In genomic region chr4:130121560-130121959, GRCm38 (mm10) we compare ENCODE assay signal across 29 mouse cellular contexts. TPM values are rescaled to one million over a fixed set of nuclear protein-coding genes. Genes with fewer than 3 reads are reported as not detected.
DNase-seq lines count a peak whose midpoint lies in the region; ATAC-seq and TF ChIP-seq lines count a peak whose summit lies in the region.
"Had no signal": no experiment of that assay in that cellular context is flagged by ENCODE, and none has a peak within 500 bp of the region (broad histone marks: within the 10 kb centered on the region; RNA-seq: fewer than 3 reads in every experiment).

No protein-coding gene starts in this region.

- no peak for DNase-seq in kidney, adult 11 months
- peak; percentile 25 for DNase-seq in kidney, postnatal 0 days (ENCODE audit: low spot score)
- DNase-seq in kidney, postnatal 36 days = no peak
- DNase-seq in lung, postnatal 0 days (ENCODE audit: low spot score) = peak; percentile 90
- DNase-seq in lung, postnatal 14 days = no peak
- peak; percentile 71 for DNase-seq in lung, postnatal 36 days
- no peak for DNase-seq in lung, adult 2 months
- DNase-seq: adrenal gland, adult 2 months; adrenal gland, postnatal 10 days; adrenal gland, postnatal 25 days; B cell, adult 2 months; cerebellum, adult 11 months; cerebellum, adult 18-20 months; cerebellum, adult 8-10 months; cerebellum, adult 9-11 months; cerebellum, postnatal 14 days; cerebellum, postnatal 36 days; embryo, embryonic 11 days had no signal

- H3K36me3 ChIP-seq in kidney, embryonic 14.5 days (ENCODE audit: control insufficient read depth, insufficient read depth, low read length) = peaks cover 48% of the 10 kb centered on the region
- peaks cover 41% of the 10 kb centered on the region for H3K36me3 ChIP-seq in kidney, postnatal 0 days (ENCODE audit: insufficient read depth, low read length)
- H3K36me3 ChIP-seq in lung, postnatal 0 days (ENCODE audit: insufficient read depth, low read length) = peaks cover 19% of the 10 kb centered on the region; the same call in 1 of the 2 replicates

- no peak overlapping the region for H3K4me2 ChIP-seq in kidney, embryonic 14.5 days (replicated peaks; ENCODE audit: low read depth, low read length)
- H3K4me2 ChIP-seq in kidney, postnatal 0 days (ENCODE audit: low read length) = no peak overlapping the region
- no peak overlapping the region for H3K4me2 ChIP-seq in lung, postnatal 0 days (replicated peaks; ENCODE audit: low read depth, low read length)
- H3K4me2 ChIP-seq: embryonic facial prominence, embryonic 13.5 days; embryonic facial prominence, embryonic 15.5 days; forebrain, embryonic 12.5 days had no signal

- no peaks in the 10 kb centered on the region; the same call in 1 of the 2 replicates for H3K4me1 ChIP-seq in kidney, embryonic 14.5 days (ENCODE audit: control insufficient read depth, insufficient read depth, low read length)
- no peaks in the 10 kb centered on the region for H3K4me1 ChIP-seq in kidney, postnatal 0 days (replicated peaks; ENCODE audit: insufficient read depth, low read length)
- H3K4me1 ChIP-seq in lung, postnatal 0 days (ENCODE audit: insufficient read depth, low read depth, low read length) = peaks cover 7% of the 10 kb centered on the region; the same call in 1 of the 2 replicates
- H3K4me1 ChIP-seq in lung, adult 2 months (ENCODE audit: control insufficient read depth, insufficient read depth, low read length) = peaks cover 10% of the 10 kb centered on the region
- H3K4me1 ChIP-seq: forebrain, embryonic 12.5 days had no signal

- no peaks in the 10 kb centered on the region for H3K27me3 ChIP-seq in kidney, embryonic 14.5 days (ENCODE audit: control insufficient read depth, insufficient read depth, low read length)
- H3K27me3 ChIP-seq in kidney, postnatal 0 days (ENCODE audit: insufficient read depth, low read length) = no peaks in the 10 kb centered on the region
- H3K27me3 ChIP-seq in lung, postnatal 0 days (replicated peaks; ENCODE audit: insufficient read depth, low read length) = no peaks in the 10 kb centered on the region
- H3K27me3 ChIP-seq: CH12.LX; embryonic facial prominence, embryonic 13.5 days; embryonic facial prominence, embryonic 15.5 days; forebrain, embryonic 12.5 days; Patski had no signal

- TF ChIP-seq POLR2A in lung, adult 2 months (IDR thresholded peaks at IDR 0.05; ENCODE audit: borderline replicate concordance, extremely low read depth, low read depth, low read length) = no peak

- no peak overlapping the region for H3K27ac ChIP-seq in kidney, embryonic 14.5 days (ENCODE audit: low read depth, low read length)
- H3K27ac ChIP-seq in kidney, postnatal 0 days = no peak overlapping the region
- peak overlapping the region; percentile 91 for H3K27ac ChIP-seq in lung, postnatal 0 days (ENCODE audit: low read length)
- H3K27ac ChIP-seq: embryonic facial prominence, embryonic 13.5 days; forebrain, embryonic 10.5 days; forebrain, embryonic 12.5 days had no signal

- peak; percentile 100 for TF ChIP-seq EP300 in lung, postnatal 0 days (IDR thresholded peaks at IDR 0.05)

- no peak overlapping the region for H3K9ac ChIP-seq in kidney, embryonic 14.5 days (ENCODE audit: low read depth, low read length)
- no peak overlapping the region for H3K9ac ChIP-seq in kidney, postnatal 0 days (ENCODE audit: low read depth, low read length)
- no peak overlapping the region for H3K9ac ChIP-seq in lung, postnatal 0 days (replicated peaks; ENCODE audit: low read depth)
- H3K9ac ChIP-seq: embryonic facial prominence, embryonic 15.5 days; forebrain, embryonic 12.5 days had no signal

- TF ChIP-seq CTCF in kidney, postnatal 0 days (IDR thresholded peaks at IDR 0.05; ENCODE audit: low read depth) = no peak
- no peak for TF ChIP-seq CTCF in lung, postnatal 0 days (IDR thresholded peaks at IDR 0.05)
- no peak for TF ChIP-seq CTCF in lung, adult 2 months (IDR thresholded peaks at IDR 0.05; ENCODE audit: insufficient read depth, low read length)

- H3K4me3 ChIP-seq in kidney, embryonic 14.5 days (ENCODE audit: low read length) = no peak overlapping the region
- no peak overlapping the region for H3K4me3 ChIP-seq in kidney, postnatal 0 days (replicated peaks; ENCODE audit: low read depth, low read length)
- no peak overlapping the region for H3K4me3 ChIP-seq in lung, postnatal 0 days (ENCODE audit: low read depth, low read length)
- no peak overlapping the region for H3K4me3 ChIP-seq in lung, adult 2 months (replicated peaks; ENCODE audit: extremely low read depth, low read depth, low read length)
- H3K4me3 ChIP-seq: embryonic facial prominence, embryonic 13.5 days; embryonic facial prominence, embryonic 15.5 days; erythroblast, embryonic 14.5 days; forebrain, embryonic 10.5 days; forebrain, embryonic 12.5 days had no signal

- 60% methylated on average over 8 of the region's 8 CpGs for WGBS in kidney, embryonic 14.5 days
- 55% methylated on average over 8 of the region's 8 CpGs for WGBS in kidney, postnatal 0 days
- WGBS in lung, postnatal 0 days = 67% methylated on average over 8 of the region's 8 CpGs
- 77% methylated on average over 8 of the region's 8 CpGs for WGBS in lung, adult 2 months

- ATAC-seq in kidney, embryonic 14.5 days (ENCODE audit: low FRiP score, low TSS enrichment) = peak; percentile 46; the same call in 1 of the 2 replicates
- no peak for ATAC-seq in kidney, postnatal 0 days (replicated peaks; ENCODE audit: low FRiP score, low read depth)
- ATAC-seq in lung, postnatal 0 days = peak; percentile 67
- ATAC-seq: CD4-positive, CD25-positive, alpha-beta regulatory T cell, adult 4 months; forebrain, embryonic 14.5 days; Patski had no signal

- H3K9me3 ChIP-seq in kidney, embryonic 14.5 days (ENCODE audit: control insufficient read depth, low read length) = no peaks in the 10 kb centered on the region
- H3K9me3 ChIP-seq in kidney, postnatal 0 days (replicated peaks; ENCODE audit: low read length) = no peaks in the 10 kb centered on the region
- no peaks in the 10 kb centered on the region for H3K9me3 ChIP-seq in lung, postnatal 0 days (ENCODE audit: low read length)
- H3K9me3 ChIP-seq: embryonic facial prominence, embryonic 15.5 days; forebrain, embryonic 10.5 days; forebrain, embryonic 12.5 days had no signal

RNA-seq across cellular contexts. Expression of gene Hcrtr1, which starts 17.6 kb away (rescaled TPM):
- polyA plus RNA-seq in kidney, embryonic 14.5 days (2014; fragmentation: Nextera tagmentation; extraction: Ambion mirVana) = not detected in 2 replicates
- 0.36 and 0.46 TPM in 2 replicates for polyA plus RNA-seq in kidney, postnatal 0 days (2015; fragmentation: Nextera tagmentation; extraction: Ambion mirVana)
- polyA plus RNA-seq in lung, postnatal 0 days (2015; fragmentation: Nextera tagmentation; extraction: Ambion mirVana) = 0.08 and 0.18 TPM in 2 replicates
- 0.19 and 0.66 TPM in 2 replicates for polyA plus RNA-seq in lung, adult 2 months (2012; rRNA removed)
- polyA plus RNA-seq: CD4-positive, CD25-positive, alpha-beta regulatory T cell, adult 4 months; embryonic facial prominence, embryonic 15.5 days; erythroblast, embryonic 14.5 days; G1E had no signal

RNA-seq across cellular contexts. Expression of gene Pef1, which starts 19.2 kb away (rescaled TPM):
- polyA plus RNA-seq in kidney, embryonic 14.5 days (2014; fragmentation: Nextera tagmentation; extraction: Ambion mirVana) = 77.3 and 85.9 TPM in 2 replicates
- polyA plus RNA-seq in kidney, postnatal 0 days (2015; fragmentation: Nextera tagmentation; extraction: Ambion mirVana) = 73.6 and 77.6 TPM in 2 replicates
- 82.0 and 84.6 TPM in 2 replicates for polyA plus RNA-seq in lung, postnatal 0 days (2015; fragmentation: Nextera tagmentation; extraction: Ambion mirVana)
- 106 and 118 TPM in 2 replicates for polyA plus RNA-seq in lung, adult 2 months (2012; rRNA removed)

RNA-seq across cellular contexts. Expression of gene Tinagl1, which starts 53.4 kb away (rescaled TPM):
- 20.9 and 26.1 TPM in 2 replicates for polyA plus RNA-seq in kidney, embryonic 14.5 days (2014; fragmentation: Nextera tagmentation; extraction: Ambion mirVana)
- 123 and 127 TPM in 2 replicates for polyA plus RNA-seq in kidney, postnatal 0 days (2015; fragmentation: Nextera tagmentation; extraction: Ambion mirVana)
- 213 and 288 TPM in 2 replicates for polyA plus RNA-seq in lung, postnatal 0 days (2015; fragmentation: Nextera tagmentation; extraction: Ambion mirVana)
- 134 and 222 TPM in 2 replicates for polyA plus RNA-seq in lung, adult 2 months (2012; rRNA removed)
- polyA plus RNA-seq: CD4-positive, CD25-positive, alpha-beta regulatory T cell, adult 4 months had no signal

Comparison
In these comparisons a context has a peak if more than half of its experiments do, and no peak if none do; other contexts are left out.
1. DNase-seq: peak in kidney, postnatal 0 days (single experiment), lung, postnatal 0 days (single experiment) and lung, postnatal 36 days (single experiment); none in kidney, adult 11 months (single experiment), kidney, postnatal 36 days (0 of 2), lung, postnatal 14 days (single experiment) and lung, adult 2 months (single experiment).